Mouse (Mus musculus): ENCODE measurements around the gene Pitpna. TPM values are rescaled to one million over a fixed set of nuclear protein-coding genes. Genes with fewer than 3 reads are reported as not detected.
"Not testable (repeated sequence)": the region's sequence is repeated elsewhere in the genome, so short reads cannot be mapped to it uniquely, and the experiment has no call there.

Gene Pitpna
- 100 to 1,000 TPM; 330 to 343 TPM for total RNA-seq (2021)
- long read RNA-seq, experiment 1, partial matches to known transcripts: 42 of 517 reads
- long read RNA-seq, experiment 1, other reads (novel, unspliced or antisense): 475 of 517 reads
- long read RNA-seq, experiment 2, partial matches to known transcripts: 36 of 383 reads
- long read RNA-seq, experiment 2, other reads (novel, unspliced or antisense): 347 of 383 reads

GRCm38 (mm10) chr11:75587493-75588284 lies at the start of gene Pitpna:
Gene Pitpna (plus strand): TSS chr11:75588097.
- DNase-seq (ENCODE audit: low spot score in 2 of 2): peak; percentile 94 to 97

- DNase-seq (ENCODE audit: low spot score in 2 of 2): no peak
Observed at GRCm38 (mm10) chr11:75538184-75538969, 49.5 kb upstream of the Pitpna start.

- no peak for DNase-seq (ENCODE audit: low spot score in 2 of 2)
Observed at GRCm38 (mm10) chr11:75538970-75539299, 49.0 kb upstream of the Pitpna start.

GRCm38 (mm10) chr11:75540209-75540608 lies 47.7 kb upstream of the Pitpna start:
- no peak for DNase-seq (ENCODE audit: low spot score in 2 of 2)

- no peak for DNase-seq (ENCODE audit: low spot score in 2 of 2)
Observed at GRCm38 (mm10) chr11:75540710-75541581, 47.0 kb upstream of the Pitpna start.

GRCm38 (mm10) chr11:75544713-75545112 lies 43.2 kb upstream of the Pitpna start:
- DNase-seq (ENCODE audit: low spot score in 2 of 2): no peak

- no peak for DNase-seq (ENCODE audit: low spot score in 2 of 2)
Observed at GRCm38 (mm10) chr11:75546057-75546456, 41.8 kb upstream of the Pitpna start.

GRCm38 (mm10) chr11:75549658-75550111 lies 38.2 kb upstream of the Pitpna start:
- DNase-seq (ENCODE audit: low spot score in 2 of 2): no peak

- DNase-seq (ENCODE audit: low spot score in 2 of 2): no peak
Observed at GRCm38 (mm10) chr11:75550200-75550946, 37.5 kb upstream of the Pitpna start.

GRCm38 (mm10) chr11:75551321-75551720 lies 36.6 kb upstream of the Pitpna start:
- no peak for DNase-seq (ENCODE audit: low spot score in 2 of 2)

GRCm38 (mm10) chr11:75551961-75552441 lies 35.9 kb upstream of the Pitpna start:
- no peak for DNase-seq (ENCODE audit: low spot score in 2 of 2)

- no peak for DNase-seq (ENCODE audit: low spot score in 2 of 2)
Observed at GRCm38 (mm10) chr11:75552906-75553482, 34.9 kb upstream of the Pitpna start.

GRCm38 (mm10) chr11:75556006-75556405 lies 31.9 kb upstream of the Pitpna start:
- DNase-seq (ENCODE audit: low spot score in 2 of 2): not testable (repeated sequence)

GRCm38 (mm10) chr11:75557142-75557541 lies 30.8 kb upstream of the Pitpna start:
- no peak for DNase-seq (ENCODE audit: low spot score in 2 of 2)

- no peak for DNase-seq (ENCODE audit: low spot score in 2 of 2)
Observed at GRCm38 (mm10) chr11:75558101-75558500, 29.8 kb upstream of the Pitpna start.

GRCm38 (mm10) chr11:75559870-75560504 lies 27.9 kb upstream of the Pitpna start:
- no peak for DNase-seq (ENCODE audit: low spot score in 2 of 2)

GRCm38 (mm10) chr11:75560530-75561409 lies 27.1 kb upstream of the Pitpna start:
- DNase-seq (ENCODE audit: low spot score in 2 of 2): no peak

GRCm38 (mm10) chr11:75561410-75561791 lies 26.5 kb upstream of the Pitpna start:
- DNase-seq (ENCODE audit: low spot score in 2 of 2): no peak

Data from left cerebral cortex, adult 18-20 months (tissue).